Comparison of ENCODE assay signal across 8 mouse cellular contexts in genomic region chr11:8424342-8425225, GRCm38 (mm10).
DNase-seq lines count a peak whose midpoint lies in the region; ATAC-seq and TF ChIP-seq lines count a peak whose summit lies in the region.

No protein-coding gene starts in this region.

- DNase-seq in NIH3T3 (ENCODE audit: low read depth) = peak; percentile 93
- peak; percentile 79 for DNase-seq in cerebellum, adult 8-10 months
- DNase-seq in forelimb bud, embryonic 11.5 days (ENCODE audit: low read depth, low spot score) = peak; percentile 81
- DNase-seq in heart, postnatal 4 days = peak; percentile 80
- peak; percentile 80 to 89 for DNase-seq in layer of hippocampus, adult 2 months (ENCODE audit: low spot score in 2 of 2)
- DNase-seq in ovary, postnatal 10 days (ENCODE audit: low spot score) = peak; percentile 42
- DNase-seq in urinary bladder, postnatal 25 days (ENCODE audit: low spot score) = peak; percentile 57

- H3K4me3 ChIP-seq in layer of hippocampus, adult 2 months = peak overlapping the region; percentile 38; the same call in 1 of the 2 replicates
- H3K4me3 ChIP-seq in lung, embryonic 16.5 days (ENCODE audit: low read length) = no peak overlapping the region

- H3K36me3 ChIP-seq in lung, embryonic 16.5 days (ENCODE audit: control insufficient read depth, insufficient read depth, low read length) = peaks cover under 1% of the 10 kb centered on the region; the same call in 1 of the 2 replicates

- no peaks in the 10 kb centered on the region for H3K9me3 ChIP-seq in lung, embryonic 16.5 days (ENCODE audit: control insufficient read depth, low read length)

- peak; percentile 91 for ATAC-seq in lung, embryonic 16.5 days (ENCODE audit: low read depth)

- H3K9ac ChIP-seq in lung, embryonic 16.5 days (ENCODE audit: low read length) = no peak overlapping the region

- TF ChIP-seq CTCF in layer of hippocampus, adult 2 months (conservative IDR thresholded peaks at IDR 0.05) = peak; percentile 99

- peak overlapping the region; percentile 36; the same call in 1 of the 2 replicates for H3K4me2 ChIP-seq in lung, embryonic 16.5 days (ENCODE audit: low read depth, low read length)

- H3K4me1 ChIP-seq in lung, embryonic 16.5 days (replicated peaks; ENCODE audit: control insufficient read depth, insufficient read depth, low read length) = peaks cover 10% of the 10 kb centered on the region

- H3K27ac ChIP-seq in layer of hippocampus, adult 2 months = peak overlapping the region; percentile 84
- H3K27ac ChIP-seq in lung, embryonic 16.5 days (ENCODE audit: low read length) = peak overlapping the region; percentile 60

- WGBS in lung, embryonic 16.5 days = 24% methylated on average over 13 of the region's 13 CpGs

- H3K27me3 ChIP-seq in lung, embryonic 16.5 days (ENCODE audit: control insufficient read depth, insufficient read depth, low read depth, low read length) = no peaks in the 10 kb centered on the region

Comparison
In these comparisons a context has a peak if more than half of its experiments do, and no peak if none do; other contexts are left out.
1. DNase-seq: peak in every context shown above with its lines; median percentile 93 in NIH3T3; 84 in layer of hippocampus, adult 2 months; 81 in forelimb bud, embryonic 11.5 days; 80 in heart, postnatal 4 days; 79 in cerebellum, adult 8-10 months; 57 in urinary bladder, postnatal 25 days; 42 in ovary, postnatal 10 days.